Mouse (Mus musculus) intestine, postnatal 0 days (tissue): Measurements from ENCODE around the gene Zfp511. TPM values are rescaled to one million over a fixed set of nuclear protein-coding genes. Genes with fewer than 3 reads are reported as not detected.

Experiments used
- ATAC-seq: fragments of 200-750 bp; cut with Nextera tagmentation; 2 replicates; pipeline ENCODE4 v1.8.0; 2017; ENCODE audit warnings: mild to moderate bottlenecking, moderate TSS enrichment, moderate library complexity
- H3K27ac ChIP-seq: fragments of 300-500 bp; sonication (generic); 2 replicates; pipeline ENCODE4 v1.5.1; 2014; ENCODE audit warnings: mild to moderate bottlenecking, low read depth, low read length, moderate library complexity
- H3K27me3 ChIP-seq: fragments of 300-500 bp; sonication (generic); replicated peaks from 2 replicates; pipeline ENCODE4 v1.6.1; 2014; ENCODE audit warnings: low read length, mixed read lengths; ENCODE audit not compliant: control insufficient read depth, insufficient read depth
- H3K36me3 ChIP-seq: fragments of 300-500 bp; sonication (generic); 2 replicates; pipeline ENCODE4 v1.6.1; 2014; ENCODE audit warnings: mild to moderate bottlenecking, moderate library complexity; ENCODE audit not compliant: control insufficient read depth, insufficient read depth
- H3K4me1 ChIP-seq: fragments of 300-500 bp; sonication (generic); replicated peaks from 2 replicates; pipeline ENCODE4 v1.6.1; 2014; ENCODE audit warnings: antibody characterized with exemption, low read length, mixed read lengths; ENCODE audit not compliant: control insufficient read depth, insufficient read depth
- H3K4me2 ChIP-seq: fragments of 300-500 bp; sonication (generic); replicated peaks from 2 replicates; pipeline ENCODE4 v1.6.1; 2014; ENCODE audit warnings: low read depth, mild to moderate bottlenecking, moderate library complexity
- H3K4me3 ChIP-seq: fragments of 300-500 bp; sonication (generic); 2 replicates; pipeline ENCODE4 v1.5.1; 2014; ENCODE audit warnings: low read depth, low read length
- H3K9ac ChIP-seq: fragments of 300-500 bp; sonication (generic); 2 replicates; pipeline ENCODE4 v1.6.1; 2014; ENCODE audit warnings: mild to moderate bottlenecking, low read depth, low read length
- H3K9me3 ChIP-seq: fragments of 300-500 bp; sonication (generic); 2 replicates; pipeline ENCODE4 v1.6.1; 2016; ENCODE audit warnings: mixed run types; ENCODE audit not compliant: control insufficient read depth
- CTCF ChIP-seq: sonication (generic); IDR thresholded peaks from 2 replicates; pipeline ENCODE4 v1.5.1; 2016; ENCODE audit warnings: low read depth, mild to moderate bottlenecking, control low read depth, antibody characterized with exemption, moderate library complexity
- WGBS: fragments of 180-500 bp; shearing (Covaris S2); extraction: QIAGEN DNeasy Blood & Tissue Kit; methylation state at CpG from one replicate; pipeline ENCODE4 v1.1.7; 2014; 5-methylcytosine and 5-hydroxymethylcytosine counted together
- polyA plus RNA-seq: library from polyadenylated mRNA; unstranded; fragments of >200 nt; fragmentation: Nextera tagmentation; extraction: Ambion mirVana; gene quantifications from 2 replicates; pipeline ENCODE4 v1.2.1, GENCODE M21; 2015

Zfp511 gene
- polyA plus RNA-seq, 1 experiment from 2014 or later = 16.0 TPM

GRCm38 (mm10) chr7:140011336-140011735, 24.9 kb upstream of the Zfp511 start:
- no peaks in the 10 kb centered on the region for H3K4me1 ChIP-seq
- TF ChIP-seq CTCF = no peak
- WGBS = 98% methylated on average over 17 of the region's 17 CpGs
- ATAC-seq = no peak
- H3K27ac ChIP-seq = no peak overlapping the region
- no peak overlapping the region for H3K9ac ChIP-seq
- H3K9me3 ChIP-seq = no peaks in the 10 kb centered on the region
- 0 out of 2 replicates have a peak, but pooled peaks cover 5% of the 10 kb centered on the region for H3K36me3 ChIP-seq
- no peak overlapping the region for H3K4me2 ChIP-seq
- H3K4me3 ChIP-seq = no peak overlapping the region
- H3K27me3 ChIP-seq = no peaks in the 10 kb centered on the region

GRCm38 (mm10) chr7:140031771-140032170, 4.4 kb upstream of the Zfp511 start:
- no peak for TF ChIP-seq CTCF
- H3K27me3 ChIP-seq = no peaks in the 10 kb centered on the region
- WGBS = 96% methylated on average over 12 of the region's 12 CpGs
- H3K4me2 ChIP-seq = no peak overlapping the region
- H3K4me3 ChIP-seq = no peak overlapping the region
- no peak for ATAC-seq
- no peak overlapping the region for H3K9ac ChIP-seq
- 0 out of 2 replicates have a peak, but pooled peaks cover 5% of the 10 kb centered on the region for H3K4me1 ChIP-seq
- peaks cover 53% of the 10 kb centered on the region for H3K36me3 ChIP-seq
- H3K27ac ChIP-seq = no peak overlapping the region
- no peaks in the 10 kb centered on the region for H3K9me3 ChIP-seq

DNA sequence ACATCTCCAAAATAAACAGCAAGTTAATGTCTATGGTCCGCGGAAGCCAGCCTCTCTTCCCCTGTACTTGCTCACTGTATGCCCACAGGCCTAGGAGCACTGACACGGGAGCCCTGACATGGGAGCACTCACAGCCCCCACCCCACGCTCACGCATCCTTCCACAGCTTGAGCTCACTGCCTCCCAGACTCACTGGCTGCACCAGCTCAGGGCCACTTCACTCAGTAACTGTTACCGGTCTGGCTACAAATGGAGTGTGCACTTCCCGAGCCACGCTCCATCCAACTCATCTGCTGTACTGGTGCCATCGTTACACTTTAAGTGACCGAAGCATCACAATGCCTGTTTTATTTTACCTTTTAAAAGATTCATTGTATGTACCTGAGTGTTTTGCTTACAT, 3.8 kb upstream of the Zfp511 start:
- Histone ChIP-seq H3K9me3 (no peaks in the 10 kb centered on the region), H3K4me1 (0 out of 2 replicates have a peak, but pooled peaks cover 5% of the 10 kb centered on the region), H3K9ac (no peak overlapping the region), H3K36me3 (peaks cover 53% of the 10 kb centered on the region), H3K4me2 (no peak overlapping the region), H3K27ac (no peak overlapping the region), H3K27me3 (no peaks in the 10 kb centered on the region), H3K4me3 (no peak overlapping the region)
- 96% methylated on average over 10 of the region's 10 CpGs for WGBS
- no peak for TF ChIP-seq CTCF
- no peak for ATAC-seq

DNA sequence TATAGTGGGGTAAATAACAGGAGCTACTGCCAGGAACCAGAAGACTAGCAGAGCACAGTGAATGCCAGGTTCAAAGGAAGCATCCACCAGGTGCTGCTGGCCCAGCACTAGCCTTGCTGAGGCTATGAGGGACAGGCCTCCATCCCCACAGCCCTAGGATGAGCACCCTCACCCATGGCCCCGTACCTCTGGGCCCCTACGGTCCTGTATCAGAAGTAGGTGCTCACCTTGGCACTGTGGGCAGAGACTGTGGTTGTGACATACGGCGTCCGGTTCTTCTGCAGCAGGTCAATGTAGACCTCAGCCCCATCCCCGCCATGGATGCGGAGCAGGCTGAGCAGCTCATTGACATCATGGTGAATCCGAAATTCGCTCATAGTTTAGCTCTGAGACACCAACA, 2.8 kb upstream of the Zfp511 start:
- Histone ChIP-seq H3K4me1 (0 out of 2 replicates have a peak, but pooled peaks cover 5% of the 10 kb centered on the region), H3K9me3 (no peaks in the 10 kb centered on the region), H3K4me2 (no peak overlapping the region), H3K27me3 (no peaks in the 10 kb centered on the region), H3K4me3 (no peak overlapping the region), H3K27ac (no peak overlapping the region), H3K9ac (no peak overlapping the region), H3K36me3 (peaks cover 47% of the 10 kb centered on the region)
- TF ChIP-seq CTCF = no peak
- no peak for ATAC-seq
- 93% methylated on average over 9 of the region's 9 CpGs for WGBS

GRCm38 (mm10) chr7:140035456-140035855, 735 bp upstream of the Zfp511 start:
- H3K9me3 ChIP-seq = no peaks in the 10 kb centered on the region
- 9% methylated on average over 7 of the region's 7 CpGs for WGBS

GRCm38 (mm10) chr7:140037171-140037555, 972 bp downstream of the Zfp511 start:
- TF ChIP-seq CTCF = no peak
- Histone ChIP-seq H3K36me3 (peaks cover 25% of the 10 kb centered on the region), H3K4me2 (peak overlapping the region; percentile 87), H3K27ac (no peak overlapping the region), H3K4me3 (peak overlapping the region; percentile 83), H3K4me1 (0 out of 2 replicates have a peak, but pooled peaks cover 5% of the 10 kb centered on the region), H3K9me3 (no peaks in the 10 kb centered on the region), H3K27me3 (no peaks in the 10 kb centered on the region), H3K9ac (no peak overlapping the region)
- 52% methylated on average over 3 of the region's 3 CpGs for WGBS
- no peak for ATAC-seq

More at GRCm38 (mm10) chr7:140035456-140035855, 735 bp upstream of the Zfp511 start:
- no peak for ATAC-seq
- no peaks in the 10 kb centered on the region for H3K27me3 ChIP-seq
- H3K4me3 ChIP-seq = peak overlapping the region; percentile 83
- peak overlapping the region; percentile 87 for H3K4me2 ChIP-seq
- no peak for TF ChIP-seq CTCF
- H3K36me3 ChIP-seq = peaks cover 37% of the 10 kb centered on the region
- 0 out of 2 replicates have a peak, but pooled peaks cover 5% of the 10 kb centered on the region for H3K4me1 ChIP-seq
- H3K9ac ChIP-seq = peak overlapping the region; percentile 76
- H3K27ac ChIP-seq = no peak overlapping the region

DNA sequence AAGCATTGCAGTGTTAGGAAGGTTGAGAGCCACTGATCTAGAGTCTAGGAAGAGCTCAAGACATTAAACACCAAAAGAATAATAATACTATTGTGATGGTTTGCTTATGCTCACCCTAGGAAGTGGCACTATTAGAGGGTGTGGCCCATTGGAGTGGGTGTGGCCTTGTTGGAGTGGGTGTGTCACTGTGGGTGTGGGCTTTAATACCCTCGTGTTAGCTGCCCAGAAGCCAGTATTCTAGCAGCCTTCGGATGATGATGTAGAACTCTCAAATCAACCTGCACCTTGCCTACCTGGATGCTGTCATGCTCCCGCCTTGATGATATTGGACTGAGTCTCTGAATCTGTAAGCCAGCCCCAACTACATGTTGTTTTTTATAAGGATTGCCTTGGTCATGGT, 6.5 kb downstream of the Zfp511 start:
- H3K27me3 ChIP-seq = peaks cover 36% of the 10 kb centered on the region
- no peaks in the 10 kb centered on the region for H3K4me1 ChIP-seq
- no peak overlapping the region for H3K27ac ChIP-seq
- no peak overlapping the region for H3K4me3 ChIP-seq
- no peak overlapping the region for H3K9ac ChIP-seq
- H3K4me2 ChIP-seq = no peak overlapping the region
- peaks cover 12% of the 10 kb centered on the region for H3K36me3 ChIP-seq
- no peaks in the 10 kb centered on the region for H3K9me3 ChIP-seq
- TF ChIP-seq CTCF = no peak
- whole genome bisulfite sequencing = 57% methylated on average over 3 of the region's 3 CpGs
- no peak for ATAC-seq
